Mouse (Mus musculus) CD8-positive naive resting alpha-beta T cell, adult 2 months (primary cell): ENCODE results near the gene Olfr1211.

Experiments
- DNase-seq, 2 experiments: peaks; one replicate each; pipeline ENCODE4 v3.0.0; 2022; ENCODE audit warnings: low read depth in 2 of 2, low spot score in 2 of 2

Gene Olfr1211

DNA sequence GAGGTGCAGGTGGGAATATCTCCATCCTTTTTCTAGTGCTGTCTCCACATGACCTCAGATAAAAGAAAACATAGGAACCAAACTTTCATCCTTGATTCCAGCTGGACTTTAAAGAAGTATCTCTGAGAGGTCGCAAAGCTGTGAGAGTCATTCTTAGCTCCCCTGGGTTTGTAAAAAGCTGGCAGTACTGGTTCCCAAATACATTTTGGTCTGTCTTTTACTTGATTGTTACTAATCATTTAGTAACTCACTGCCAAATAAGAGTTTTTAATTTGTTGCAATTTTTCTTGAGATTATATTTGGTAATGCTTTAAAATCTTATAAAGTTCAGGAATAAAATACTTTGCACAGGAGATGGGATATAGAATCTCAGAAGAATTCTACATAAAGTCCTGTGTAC, at the start of gene Olfr1211:
Olfr1211 (minus strand) TSS at position 101 of the 400 bp plus-strand sequence.
- DNase-seq = no peak

DNA sequence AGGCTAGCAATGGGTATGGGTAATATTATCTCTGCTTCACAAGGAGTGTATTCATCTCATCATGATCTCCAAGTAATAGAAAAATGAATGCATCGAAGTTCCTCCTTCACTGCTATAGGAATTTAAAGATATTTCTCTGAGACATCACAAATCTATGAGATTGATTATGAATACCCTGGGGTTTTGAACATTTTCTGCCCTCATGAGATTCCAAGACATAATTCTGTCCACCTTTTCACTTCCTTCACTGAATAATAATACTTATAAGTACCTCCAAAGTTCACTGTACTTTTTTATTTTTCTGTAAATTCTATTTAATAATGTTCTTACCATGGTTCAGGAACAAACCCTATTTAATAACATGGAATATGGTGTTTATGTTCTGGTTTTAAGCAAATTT, 42.3 kb upstream of the Olfr1211 start, which contains the start of gene Gm13762:
Gm13762 (minus strand) TSS at position 101 of the 400 bp plus-strand sequence.
- DNase-seq = no peak

DNA sequence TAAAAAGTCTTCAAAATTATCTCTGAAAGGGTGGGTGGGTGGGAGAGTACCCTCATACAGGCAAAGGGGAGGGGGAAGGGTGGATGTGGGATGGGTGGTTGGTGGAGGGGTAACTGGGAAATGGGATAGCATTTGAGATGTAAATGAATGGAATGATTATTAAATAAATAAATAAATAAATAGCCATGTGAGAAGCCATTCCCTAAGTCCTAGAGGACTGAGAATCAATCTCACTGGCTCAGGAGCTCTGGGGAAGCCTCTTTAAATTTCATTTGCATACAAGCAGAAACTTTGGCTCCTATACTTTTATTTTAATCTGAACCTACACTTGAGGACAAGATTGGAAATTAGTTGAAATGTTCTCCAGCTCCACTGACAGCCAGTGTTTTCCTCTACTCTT, 15.8 kb upstream of the Olfr1211 start, which contains the start of gene Olfr1212:
Olfr1212 (plus strand) TSS at position 301 of the 400 bp plus-strand sequence.
- DNase-seq = no peak

GRCm38 (mm10) chr2:88915057-88915456, 22.9 kb downstream of the Olfr1211 start, which contains the start of gene Olfr1209:
Olfr1209 (minus strand) TSS chr2:88915157.
- DNase-seq = no peak

GRCm38 (mm10) chr2:88902211-88902610, 35.7 kb downstream of the Olfr1211 start, which contains the start of gene Olfr1208:
Olfr1208 (minus strand) TSS chr2:88902311.
- DNase-seq = no peak
